Mouse (Mus musculus): ENCODE results near the gene Myadml2.

GRCm38 (mm10) chr11:120622805-120623204, 25.2 kb downstream of the Myadml2 start:
- no peak for TF ChIP-seq CTCF (IDR thresholded peaks at IDR 0.05; ENCODE audit: insufficient read depth, low read length)
- no peak for TF ChIP-seq POLR2A (IDR thresholded peaks at IDR 0.05; ENCODE audit: borderline replicate concordance, extremely low read depth, low read depth, low read length)
